In genomic region chr8:93855272-93855671, GRCm38 (mm10) we compare ENCODE assay signal across 24 mouse cellular contexts. TPM values are rescaled to one million over a fixed set of nuclear protein-coding genes. Genes with fewer than 3 reads are reported as not detected.
DNase-seq lines count a peak whose midpoint lies in the region; ATAC-seq and TF ChIP-seq lines count a peak whose summit lies in the region.
"Had no signal": no experiment of that assay in that cellular context is flagged by ENCODE, and none has a peak within 500 bp of the region (broad histone marks: within the 10 kb centered on the region; RNA-seq: fewer than 3 reads in every experiment).

No protein-coding gene starts in this region.

- no peaks in the 10 kb centered on the region for H3K36me3 ChIP-seq in embryonic facial prominence, embryonic 12.5 days
- H3K36me3 ChIP-seq in embryonic facial prominence, embryonic 10.5 days (replicated peaks) = no peaks in the 10 kb centered on the region
- H3K36me3 ChIP-seq: embryonic facial prominence, embryonic 15.5 days; forebrain, embryonic 10.5 days; heart, embryonic 13.5 days; hindbrain, embryonic 12.5 days had no signal

- no peak overlapping the region for H3K4me3 ChIP-seq in embryonic facial prominence, embryonic 12.5 days
- no peak overlapping the region for H3K4me3 ChIP-seq in embryonic facial prominence, embryonic 10.5 days
- no peak overlapping the region for H3K4me3 ChIP-seq in layer of hippocampus, adult 2 months
- H3K4me3 ChIP-seq: embryonic facial prominence, embryonic 15.5 days; erythroblast, embryonic 14.5 days; forebrain, embryonic 10.5 days; heart, embryonic 13.5 days; hindbrain, embryonic 12.5 days had no signal

- 0 out of 2 replicates have a peak overlapping the region, but pooled peaks have one; percentile 7 for H3K27ac ChIP-seq in embryonic facial prominence, embryonic 12.5 days
- H3K27ac ChIP-seq in embryonic facial prominence, embryonic 10.5 days (replicated peaks) = no peak overlapping the region
- H3K27ac ChIP-seq in layer of hippocampus, adult 2 months = peak overlapping the region; percentile 63; the same call in 1 of the 2 replicates
- H3K27ac ChIP-seq: embryonic facial prominence, embryonic 15.5 days; forebrain, embryonic 10.5 days; heart, embryonic 13.5 days; hindbrain, embryonic 12.5 days had no signal

- no peaks in the 10 kb centered on the region for H3K9me3 ChIP-seq in embryonic facial prominence, embryonic 12.5 days
- H3K9me3 ChIP-seq in embryonic facial prominence, embryonic 10.5 days = no peaks in the 10 kb centered on the region
- H3K9me3 ChIP-seq: embryonic facial prominence, embryonic 15.5 days; forebrain, embryonic 10.5 days; heart, embryonic 13.5 days; hindbrain, embryonic 12.5 days had no signal

- DNase-seq in embryonic facial prominence, embryonic 10.5 days (ENCODE audit: low spot score) = no peak
- DNase-seq in layer of hippocampus, adult 2 months (ENCODE audit: low spot score in 2 of 2) = no peak
- no peak for DNase-seq in layer of hippocampus, adult 9-10 months (ENCODE audit: low spot score)
- DNase-seq in 3134 (ENCODE audit: extremely low read depth, insufficient read length, low spot score) (peak; percentile 49), Patski (ENCODE audit: low read depth, low spot score) (no peak)
- DNase-seq in right cerebral cortex, postnatal 36 days (ENCODE audit: low spot score in 2 of 2) = no peak
- DNase-seq: adrenal gland, adult 2 months; adrenal gland, postnatal 25 days; cerebellum, adult 8-10 months; cerebellum, postnatal 25 days; gastrocnemius, postnatal 25 days; heart, postnatal 4 days had no signal

- CTCF ChIA-PET in Patski (lab: Charles Lee) = no interaction called here

- H3K4me2 ChIP-seq in embryonic facial prominence, embryonic 12.5 days (replicated peaks) = no peak overlapping the region
- H3K4me2 ChIP-seq: embryonic facial prominence, embryonic 15.5 days; heart, embryonic 13.5 days; hindbrain, embryonic 12.5 days had no signal

- no peak for TF ChIP-seq CTCF in layer of hippocampus, adult 2 months (conservative IDR thresholded peaks at IDR 0.05)
- TF ChIP-seq CTCF in Patski (IDR thresholded peaks at IDR 0.05) = no peak

- in situ Hi-C loops in Patski (cut with MboI; ENCODE audit: low pct_unique_long_range_greater_than_20kb) = no loop called here

- no peaks in the 10 kb centered on the region for H3K27me3 ChIP-seq in embryonic facial prominence, embryonic 12.5 days
- H3K27me3 ChIP-seq in embryonic facial prominence, embryonic 10.5 days (replicated peaks; ENCODE audit: low read depth, poor library complexity, severe bottlenecking) = no peaks in the 10 kb centered on the region
- peaks cover 11% of the 10 kb centered on the region for H3K27me3 ChIP-seq in Patski
- H3K27me3 ChIP-seq: embryonic facial prominence, embryonic 15.5 days; heart, embryonic 13.5 days; hindbrain, embryonic 12.5 days had no signal

- 54% methylated on average over 4 of the region's 4 CpGs for WGBS in embryonic facial prominence, embryonic 12.5 days
- 65% methylated on average over 4 of the region's 4 CpGs for WGBS in embryonic facial prominence, embryonic 10.5 days

- H3K4me1 ChIP-seq in embryonic facial prominence, embryonic 12.5 days = peaks cover 22% of the 10 kb centered on the region; the same call in 1 of the 2 replicates
- peaks cover 25% of the 10 kb centered on the region for H3K4me1 ChIP-seq in embryonic facial prominence, embryonic 10.5 days

- H3K9ac ChIP-seq in embryonic facial prominence, embryonic 12.5 days = no peak overlapping the region
- H3K9ac ChIP-seq: embryonic facial prominence, embryonic 15.5 days; heart, embryonic 13.5 days; hindbrain, embryonic 12.5 days had no signal

- ATAC-seq in embryonic facial prominence, embryonic 12.5 days (ENCODE audit: insufficient number of reproducible peaks, insufficient read depth, low FRiP score, low TSS enrichment) = no peak
- ATAC-seq in Patski = peak; percentile 12
- ATAC-seq in megakaryocyte, adult 5-6 weeks (ENCODE audit: poor library complexity, severe bottlenecking) = no peak
- ATAC-seq: forebrain, embryonic 14.5 days; hindbrain, embryonic 16.5 days; inflammation-experienced regulatory T-cells, adult 6 months; intestine, postnatal 0 days had no signal

- POLR2A ChIA-PET in Patski (lab: Charles Lee) = no interaction called here

RNA-seq across cellular contexts. Expression of gene Gnao1, which starts 45.5 kb away (rescaled TPM):
- 12.9 and 16.7 TPM in 2 replicates for polyA plus RNA-seq in embryonic facial prominence, embryonic 12.5 days (2016; fragmentation: Nextera tagmentation; extraction: Ambion mirVana)
- 8.1 and 8.6 TPM in 2 replicates for polyA plus RNA-seq in embryonic facial prominence, embryonic 10.5 days (2016; fragmentation: Nextera tagmentation; extraction: Ambion mirVana)
- 100 to 1,000 TPM; 662 to 678 TPM for total RNA-seq in layer of hippocampus, adult 2 months (2021)
- 2.3 TPM for polyA plus RNA-seq in Patski (2021)
- 0.41 TPM in 1 of 2 replicates, not detected in the other for total RNA-seq in megakaryocyte, adult 5-6 weeks (2015)
- not detected in 2 replicates for total RNA-seq in megakaryocyte, adult 5-6 weeks (2017)
- total RNA-seq: granulocyte monocyte progenitor cell, adult 5-6 weeks had no signal
